Mouse (Mus musculus) hematopoietic stem cell, adult 5-6 weeks (primary cell): Measurements from ENCODE around the gene L3mbtl3. TPM values are rescaled to one million over a fixed set of nuclear protein-coding genes. Genes with fewer than 3 reads are reported as not detected.

Experiments
- ATAC-seq, 2 experiments: fragments of 125-278 bp in 1 of 2; replicated peaks in 1 of 2; 2 replicates each; pipeline ENCODE4 v1.8.0; 2016 to 2017; ENCODE audit warnings: inconsistent platforms in 2 of 2, mild to moderate bottlenecking in 2 of 2, moderate number of reproducible peaks in 2 of 2, low read depth in 1 of 2, moderate TSS enrichment in 1 of 2; ENCODE audit not compliant: low FRiP score in 2 of 2, poor library complexity in 2 of 2, severe bottlenecking in 2 of 2, insufficient read depth in 1 of 2, low TSS enrichment in 1 of 2
- total RNA-seq: library from RNA; stranded (forward); fragments of 172-1452, 232-1000 nt; gene quantifications from 2 replicates; pipeline ENCODE4 v1.2.3, GENCODE M21; 2017

The L3mbtl3 gene
- total RNA-seq, result 28.3 and 37.7 TPM in 2 replicates

GRCm38 (mm10) chr10:26375790-26376545, at the start of gene L3mbtl3:
Gene L3mbtl3, minus strand, starts transcription at chr10:26375971.
- ATAC-seq, result peak; percentile 76 to 81

GRCm38 (mm10) chr10:26421168-26421567, 45.4 kb upstream of the L3mbtl3 start:
- no peak for ATAC-seq

- no peak for ATAC-seq
These were observed 12.9 kb upstream of the L3mbtl3 start for GRCm38 (mm10) chr10:26388656-26389055.

GRCm38 (mm10) chr10:26377332-26377602, 1.5 kb upstream of the L3mbtl3 start:
- no peak for ATAC-seq

GRCm38 (mm10) chr10:26376546-26377331, 968 bp upstream of the L3mbtl3 start:
- ATAC-seq, result peak; percentile 13 to 18; a peak in 1 of 4 replicates

GRCm38 (mm10) chr10:26375351-26375751, 420 bp downstream of the L3mbtl3 start:
- peak; percentile 16 to 33; a peak in 3 of 4 replicates for ATAC-seq

- ATAC-seq, result 0 out of 4 replicates have a peak, but pooled peaks of 1 of the 2 experiments have one; percentile 14
These were observed 1.1 kb downstream of the L3mbtl3 start for GRCm38 (mm10) chr10:26374436-26375311.

- ATAC-seq, result no peak
These were observed 1.8 kb downstream of the L3mbtl3 start for GRCm38 (mm10) chr10:26373951-26374435.

- peak; percentile 55 to 68; a peak in 3 of 4 replicates for ATAC-seq
These were observed 2.5 kb downstream of the L3mbtl3 start for GRCm38 (mm10) chr10:26372940-26373931.

- no peak for ATAC-seq
These were observed 4.4 kb downstream of the L3mbtl3 start for GRCm38 (mm10) chr10:26371416-26371815.

- ATAC-seq, result no peak
These were observed 10.8 kb downstream of the L3mbtl3 start for GRCm38 (mm10) chr10:26364942-26365341.

GRCm38 (mm10) chr10:26364326-26364856, 11.4 kb downstream of the L3mbtl3 start:
- ATAC-seq, result peak; percentile 91

GRCm38 (mm10) chr10:26363605-26364004, 12.2 kb downstream of the L3mbtl3 start:
- ATAC-seq, result no peak

- ATAC-seq, result no peak
These were observed 17.0 kb downstream of the L3mbtl3 start for GRCm38 (mm10) chr10:26358798-26359197.

- 0 out of 4 replicates have a peak, but pooled peaks of 1 of the 2 experiments have one; percentile 22 for ATAC-seq
These were observed 17.5 kb downstream of the L3mbtl3 start for GRCm38 (mm10) chr10:26358231-26358630.

GRCm38 (mm10) chr10:26353781-26354180, 22.0 kb downstream of the L3mbtl3 start:
- no peak for ATAC-seq
